Mouse (Mus musculus) E14TG2a.4 (cell line): ENCODE data around the gene D330020A13Rik.

Source experiments
- CTCF ChIP-seq: conservative IDR thresholded peaks from 2 replicates; pipeline ENCODE4 v1.5.1; 2014; ENCODE audit warnings: low read length
- NANOG ChIP-seq: IDR thresholded peaks from 2 replicates; pipeline ENCODE4 v1.6.1; 2014; ENCODE audit warnings: borderline replicate concordance, low read length, mixed read lengths

DNA sequence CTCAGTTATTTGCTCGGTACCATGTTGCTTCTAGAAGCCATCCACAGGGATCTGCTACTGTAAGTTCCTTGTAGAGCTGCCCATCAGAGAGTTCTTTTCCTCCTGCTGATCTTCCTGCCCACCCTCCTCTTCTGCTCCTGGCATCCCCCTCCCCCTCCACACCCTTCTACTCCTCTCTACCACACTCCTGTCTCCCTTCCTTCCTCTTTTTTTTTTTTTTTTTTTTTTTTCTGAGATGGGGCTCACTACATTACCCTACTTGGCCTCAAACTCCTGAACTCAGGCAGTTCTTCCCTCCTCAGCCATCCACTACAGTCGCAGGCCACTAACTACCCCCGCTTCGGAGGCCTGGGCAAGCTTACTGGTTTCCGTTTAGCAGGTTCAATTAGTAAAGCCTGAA lies 18.3 kb downstream of the D330020A13Rik start:
- TF ChIP-seq CTCF, result no peak
- no peak for TF ChIP-seq NANOG
